Mouse (Mus musculus): Measurements from ENCODE around the gene Arhgap45.

Gene Arhgap45

GRCm38 (mm10) chr10:80016511-80016910 lies at the start of gene Arhgap45:
Gene Arhgap45 (plus strand): TSS chr10:80016653.
- DNase-seq: peak; percentile 89

- no peak for DNase-seq
These were observed 49.5 kb upstream of the Arhgap45 start for GRCm38 (mm10) chr10:79966886-79967400.

- no peak for DNase-seq
These were observed 48.3 kb upstream of the Arhgap45 start for GRCm38 (mm10) chr10:79968181-79968580.

GRCm38 (mm10) chr10:79969124-79969568 lies 47.3 kb upstream of the Arhgap45 start:
- no peak for DNase-seq

GRCm38 (mm10) chr10:79970415-79971182 lies 45.9 kb upstream of the Arhgap45 start, which contains the start of gene Grin3b:
Gene Grin3b (plus strand): TSS chr10:79970715.
- no peak for DNase-seq

- no peak for DNase-seq
These were observed 45.3 kb upstream of the Arhgap45 start for GRCm38 (mm10) chr10:79971183-79971497.

- no peak for DNase-seq
These were observed 43.6 kb upstream of the Arhgap45 start for GRCm38 (mm10) chr10:79972831-79973230.

- no peak for DNase-seq
These were observed 42.4 kb upstream of the Arhgap45 start for GRCm38 (mm10) chr10:79974087-79974486.

GRCm38 (mm10) chr10:79974668-79975067 lies 41.8 kb upstream of the Arhgap45 start:
- no peak for DNase-seq

GRCm38 (mm10) chr10:79976071-79976721 lies 40.3 kb upstream of the Arhgap45 start:
- no peak for DNase-seq

- no peak for DNase-seq
These were observed 39.7 kb upstream of the Arhgap45 start for GRCm38 (mm10) chr10:79976722-79977107.

- DNase-seq: no peak
These were observed 39.1 kb upstream of the Arhgap45 start for GRCm38 (mm10) chr10:79977324-79977723.

GRCm38 (mm10) chr10:79978061-79978460 lies 38.4 kb upstream of the Arhgap45 start:
- DNase-seq: no peak

GRCm38 (mm10) chr10:79979401-79980155 lies 36.9 kb upstream of the Arhgap45 start:
- DNase-seq: no peak

GRCm38 (mm10) chr10:79983205-79983604 lies 33.2 kb upstream of the Arhgap45 start:
- no peak for DNase-seq

- DNase-seq: peak; percentile 67
These were observed 32.8 kb upstream of the Arhgap45 start for GRCm38 (mm10) chr10:79983670-79984069.

GRCm38 (mm10) chr10:79984195-79984816 lies 32.1 kb upstream of the Arhgap45 start, which contains the start of gene Tmem259:
Gene Tmem259 (minus strand): TSS chr10:79984330.
- peak; percentile 89 for DNase-seq

- peak; percentile 95 for DNase-seq
These were observed 31.6 kb upstream of the Arhgap45 start for GRCm38 (mm10) chr10:79984871-79985270.

GRCm38 (mm10) chr10:79985334-79986231 lies 30.9 kb upstream of the Arhgap45 start:
- peak; percentile 83 for DNase-seq

- no peak for DNase-seq
These were observed 30.1 kb upstream of the Arhgap45 start for GRCm38 (mm10) chr10:79986232-79986878.

GRCm38 (mm10) chr10:79986963-79987362 lies 29.5 kb upstream of the Arhgap45 start:
- peak; percentile 93 for DNase-seq
